Mouse (Mus musculus) CD8-positive naive resting alpha-beta T cell, adult 2 months (primary cell): Measurements from ENCODE around the gene Dysf.

Experiments
- DNase-seq, 2 experiments: peaks; one replicate each; pipeline ENCODE4 v3.0.0; 2022; ENCODE audit warnings: low read depth in 2 of 2, low spot score in 2 of 2

Gene Dysf

DNA sequence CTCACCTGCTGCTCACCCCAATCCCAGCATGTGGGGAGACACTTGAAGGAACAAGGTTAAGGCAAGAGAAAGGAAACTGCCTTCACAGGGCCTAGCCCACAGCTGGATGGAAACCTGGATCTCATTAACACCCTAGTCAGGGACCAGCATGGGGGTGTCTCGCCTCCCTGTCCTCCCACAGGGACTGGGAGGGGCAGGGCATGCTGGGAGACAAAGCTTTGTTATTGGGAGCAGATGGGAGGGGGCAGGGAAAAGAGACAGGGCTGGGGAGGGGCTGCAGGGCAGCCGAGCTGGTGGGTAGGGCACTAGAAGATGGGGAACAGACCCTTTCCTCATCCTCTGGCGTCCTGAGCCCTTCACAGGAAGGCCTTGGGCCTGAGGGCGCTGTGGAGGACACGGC, 220.4 kb downstream of the Dysf start:
- no peak for DNase-seq

DNA sequence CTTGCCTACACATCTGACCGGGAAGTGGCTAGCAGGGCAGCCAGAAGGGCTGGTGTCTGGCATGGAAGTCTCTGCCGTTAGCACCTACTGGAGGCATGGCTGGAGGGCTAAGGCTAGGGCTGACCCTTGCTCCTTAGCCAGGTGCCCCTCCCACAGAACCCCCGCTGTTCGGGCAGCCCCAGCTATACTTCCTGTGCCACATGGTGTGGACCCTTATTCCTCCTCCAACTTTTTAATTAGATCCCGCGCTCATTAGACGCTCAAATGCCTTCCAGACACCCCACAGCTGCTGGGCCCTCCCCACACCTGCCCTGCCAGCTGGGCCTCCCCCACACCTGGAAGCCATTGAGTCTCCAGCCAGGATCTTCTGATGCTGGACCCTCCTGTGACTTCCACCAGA, 221.3 kb downstream of the Dysf start:
- no peak for DNase-seq

DNA sequence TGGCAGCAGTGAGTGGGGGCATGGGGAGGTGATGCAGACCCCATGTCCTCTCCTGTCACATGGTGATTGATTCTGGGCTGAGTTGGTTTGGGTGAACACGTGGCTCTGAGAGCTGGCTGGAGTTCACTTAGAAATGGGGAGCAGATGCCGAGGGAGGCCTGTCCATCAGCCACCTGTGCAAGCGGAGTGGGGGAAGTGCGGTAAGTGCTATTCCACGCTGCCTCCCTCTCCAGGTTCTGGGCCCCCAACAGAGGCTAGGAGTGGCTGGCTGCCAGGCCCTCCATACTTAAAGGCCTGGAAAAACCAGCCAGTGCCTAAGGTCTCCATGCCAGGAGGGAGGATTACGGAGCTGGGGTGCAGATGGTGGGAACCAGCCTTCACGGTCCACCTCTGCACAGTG, 222.7 kb downstream of the Dysf start:
- no peak for DNase-seq

DNA sequence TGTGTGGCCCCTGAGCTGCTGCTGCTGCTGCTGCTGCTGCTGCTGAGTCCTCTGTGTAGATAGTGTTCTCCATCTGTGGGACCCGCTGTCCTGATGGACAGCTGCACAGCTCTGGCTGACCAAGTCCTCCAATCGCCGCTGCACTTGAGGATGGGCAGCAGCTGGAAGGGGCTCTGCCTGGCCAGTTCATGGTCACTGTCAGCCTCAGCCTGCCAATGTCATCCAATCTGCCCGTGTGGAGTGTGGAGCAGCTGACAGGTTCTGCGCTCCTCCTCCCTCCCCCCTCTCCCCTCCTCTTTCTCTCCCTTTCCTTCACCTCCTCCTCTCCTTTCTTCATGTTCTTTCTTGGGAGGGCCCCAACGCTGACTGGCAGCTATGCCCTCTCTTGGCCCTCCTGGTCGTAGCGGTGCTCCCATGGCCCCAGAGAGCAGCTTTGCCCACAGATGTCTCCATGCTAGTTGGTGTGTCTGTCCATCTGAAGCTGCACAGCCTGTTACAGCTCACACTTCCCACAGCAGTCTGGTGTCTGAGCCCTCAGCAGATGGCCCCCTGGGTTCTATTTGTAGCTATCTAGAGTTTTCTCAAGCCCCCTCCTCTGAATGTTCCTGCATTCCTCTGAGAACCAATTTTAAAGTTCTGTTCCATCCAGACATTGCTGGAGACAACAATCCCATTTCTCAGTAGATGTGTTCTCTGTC, 223.8 kb downstream of the Dysf start:
- DNase-seq: no peak

DNA sequence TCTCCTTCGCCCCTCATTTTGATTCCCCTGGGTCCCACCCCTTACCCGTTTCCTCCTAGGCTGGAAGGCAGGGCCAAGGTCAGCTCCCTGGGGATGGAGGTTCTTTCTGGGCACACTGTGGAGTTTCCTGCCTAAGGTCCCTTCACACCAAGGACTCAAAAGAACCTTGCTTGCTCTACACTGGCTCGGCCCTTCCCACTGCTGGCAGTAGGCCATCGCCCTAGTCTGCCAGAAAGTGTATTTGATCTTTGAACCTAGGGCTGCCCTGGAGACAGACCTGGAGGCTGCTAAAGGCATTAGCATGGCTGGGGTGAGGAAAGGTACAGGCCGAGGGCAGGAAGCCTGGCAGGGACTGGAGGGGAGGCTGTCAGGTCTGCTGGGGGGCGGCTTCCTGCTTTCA, 225.4 kb downstream of the Dysf start:
- DNase-seq: no peak

DNA sequence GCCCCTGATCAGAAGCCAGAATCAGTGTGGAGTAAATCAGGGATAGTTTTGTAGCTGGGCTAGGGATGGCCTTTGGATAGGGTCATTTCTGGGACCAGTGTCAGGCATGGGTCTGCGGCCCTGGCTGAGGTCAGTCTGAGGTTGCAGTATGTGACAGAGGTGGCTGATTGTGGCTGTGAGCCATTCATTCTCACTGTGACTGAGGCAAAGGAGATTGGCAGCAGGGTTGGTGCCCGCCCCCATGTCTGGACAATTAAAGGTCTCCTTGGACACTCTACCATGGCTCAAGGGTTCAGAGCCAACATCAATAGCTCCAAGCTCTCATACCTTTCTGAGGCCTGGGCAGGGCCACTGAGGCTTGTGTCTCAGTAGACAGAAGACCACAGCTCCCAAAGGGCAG, 227.0 kb downstream of the Dysf start:
- DNase-seq: no peak

DNA sequence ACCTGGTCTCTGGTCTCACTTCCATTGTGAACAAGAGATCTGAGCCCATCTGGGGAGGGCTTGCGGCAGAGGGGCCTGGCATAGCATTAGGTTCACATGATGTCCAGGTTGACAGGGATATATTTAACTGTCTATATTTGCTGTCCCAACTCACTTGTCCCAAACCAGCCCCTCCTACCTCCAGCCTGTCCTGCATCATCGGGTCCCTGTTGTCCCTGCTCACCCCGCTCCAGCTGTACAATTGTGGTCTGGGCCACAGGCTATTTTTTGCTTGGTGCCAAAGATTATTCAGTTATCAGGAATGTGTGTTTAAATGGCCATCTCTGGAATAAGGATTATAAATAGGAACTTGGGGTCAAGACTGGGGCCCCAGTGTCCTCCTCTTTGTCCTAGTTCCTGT, 235.0 kb downstream of the Dysf start:
- no peak for DNase-seq

DNA sequence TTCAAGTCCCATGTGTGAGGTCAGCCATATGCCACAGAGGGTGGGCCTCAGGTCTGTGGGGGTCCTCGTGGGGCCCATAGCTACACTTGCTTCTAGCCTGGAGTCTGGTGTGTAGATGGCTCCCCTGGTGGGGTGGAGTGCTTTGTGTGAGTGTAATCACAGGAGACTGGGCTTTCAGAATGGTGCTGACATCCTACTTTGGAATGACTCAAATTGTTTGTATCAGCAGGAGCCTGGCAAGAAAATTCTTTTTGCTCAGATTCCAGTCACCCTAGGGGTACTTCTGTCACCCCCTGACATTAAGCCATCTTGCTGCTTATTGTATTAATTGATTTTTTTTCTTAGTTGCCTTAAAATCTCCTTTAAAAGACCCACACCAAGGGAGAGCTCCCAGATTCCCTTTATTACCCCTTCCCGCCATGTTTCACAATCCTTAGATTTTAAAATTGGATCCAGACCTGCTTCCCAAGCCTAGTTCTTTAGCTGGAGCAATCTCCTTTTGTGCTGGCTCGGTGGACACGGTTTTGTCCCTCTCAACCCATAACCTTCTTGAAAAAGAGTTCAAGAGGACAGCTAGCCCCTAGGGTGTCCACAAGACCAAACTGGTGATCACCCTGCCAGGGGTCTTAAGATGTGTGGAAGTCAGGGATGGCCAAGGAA, 237.8 kb downstream of the Dysf start:
- no peak for DNase-seq

DNA sequence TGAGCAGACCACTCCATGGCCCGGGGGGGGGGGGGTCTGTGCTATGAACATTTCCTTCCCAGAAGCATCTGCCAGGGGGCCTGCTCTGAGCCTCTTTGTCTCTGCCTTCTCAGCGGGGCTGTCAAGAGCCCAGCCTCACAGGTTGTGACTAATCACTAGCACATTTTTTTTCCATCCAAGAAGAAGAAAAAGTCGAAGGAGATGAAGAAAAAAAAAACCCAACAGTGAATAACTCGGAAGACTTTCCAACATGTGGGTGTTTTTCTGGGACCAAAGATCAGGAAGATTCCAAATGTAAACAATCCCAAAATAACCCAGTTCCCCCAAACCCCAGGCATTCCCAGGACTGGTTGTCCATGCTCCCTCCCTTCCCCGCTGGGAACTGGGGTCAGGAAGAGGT, 238.6 kb downstream of the Dysf start:
- DNase-seq: no peak
